Mouse (Mus musculus) megakaryocyte, adult 5-6 weeks (primary cell): Measurements from ENCODE around the gene Clcn3. TPM values are rescaled to one million over a fixed set of nuclear protein-coding genes. Genes with fewer than 3 reads are reported as not detected.

Experiments
- ATAC-seq: 2 replicates; pipeline ENCODE4 v1.8.0; 2016; ENCODE audit warnings: mild to moderate bottlenecking, inconsistent platforms; ENCODE audit not compliant: poor library complexity, severe bottlenecking
- total RNA-seq, 2 experiments: library from RNA; stranded (forward) in 1 of 2; stranded (reverse) in 1 of 2; fragments of 153-499, 151-499 nt in 1 of 2; fragments of 221-1000, 200-1000 nt in 1 of 2; gene quantifications; 2 replicates each; pipeline versions ENCODE4 v1.2.3 to v1.2.4; 2015 to 2017

Gene Clcn3
- total RNA-seq, 2 experiments from 2014 or later, result 17.9 to 21.1 TPM

- no peak for ATAC-seq
These were observed 104.5 kb downstream of the Clcn3 start for GRCm38 (mm10) chr8:60878617-60879016.

- peak; percentile 56 for ATAC-seq
These were observed 112.6 kb downstream of the Clcn3 start for GRCm38 (mm10) chr8:60870231-60871193.

- no peak for ATAC-seq
These were observed 113.3 kb downstream of the Clcn3 start for GRCm38 (mm10) chr8:60869761-60870160.

DNA sequence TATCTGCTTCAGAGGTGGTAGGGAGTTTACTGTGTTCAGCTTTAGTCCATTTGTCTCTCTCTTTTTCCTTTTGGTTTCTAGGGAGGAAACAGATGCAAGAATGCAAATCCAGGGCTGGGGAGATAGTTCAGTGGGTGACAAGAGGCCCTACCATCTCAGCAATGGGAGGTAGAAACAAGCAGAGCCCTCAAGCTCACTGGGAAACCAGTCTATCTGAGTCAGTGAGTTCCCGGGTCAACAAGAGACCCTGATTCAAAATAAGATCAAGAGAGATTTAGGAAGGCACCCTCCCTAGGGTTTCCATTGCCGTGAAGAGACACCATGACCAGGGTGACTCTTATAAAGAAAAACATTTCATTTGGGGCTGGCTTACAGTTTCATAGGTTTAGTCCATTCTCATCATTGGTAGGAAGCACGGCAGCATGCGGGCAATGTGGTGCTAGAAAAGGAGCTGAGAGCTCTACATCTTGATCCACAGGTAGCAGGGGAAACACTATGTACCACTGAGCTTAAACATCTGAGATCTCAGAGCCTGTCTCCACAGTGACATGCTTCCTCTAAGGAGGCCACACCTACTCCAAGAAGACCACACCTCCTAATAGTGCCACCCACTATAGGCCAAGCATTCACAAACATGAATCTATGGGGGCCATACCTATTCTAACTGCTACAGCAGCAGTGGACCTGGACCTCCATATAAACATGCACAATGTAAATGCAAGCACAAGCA is 114.7 kb downstream of the Clcn3 start:
- ATAC-seq, result no peak

DNA sequence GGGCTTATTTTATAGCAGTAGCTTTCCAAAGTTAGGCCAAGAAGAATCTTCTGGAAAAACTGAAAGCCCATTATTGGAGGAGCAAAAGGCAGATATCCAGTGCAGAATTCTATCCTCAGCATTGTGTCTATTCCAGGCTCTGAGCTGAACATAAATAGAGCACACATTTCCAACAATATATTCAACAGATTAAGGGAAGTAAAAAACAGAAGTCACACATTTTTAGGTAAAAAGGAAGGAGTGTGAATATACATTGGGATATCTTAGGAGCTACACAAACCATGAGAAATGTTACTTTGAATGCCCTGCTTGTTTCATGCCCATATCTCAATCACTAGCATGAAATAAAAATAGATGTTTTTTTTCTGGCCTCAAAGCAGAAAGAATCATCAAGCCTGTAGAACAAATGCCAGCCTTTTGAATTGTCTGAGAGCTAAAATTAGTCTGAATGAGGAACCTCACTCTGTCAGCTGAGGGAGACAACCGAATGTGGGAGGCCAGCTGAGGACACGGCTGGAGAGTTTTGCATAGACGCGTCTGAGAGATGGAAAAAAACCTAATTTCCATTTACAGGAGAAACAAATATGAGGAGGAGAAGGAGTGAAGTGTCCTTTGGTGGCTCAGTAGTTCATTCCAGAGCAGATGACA is 115.5 kb downstream of the Clcn3 start:
- ATAC-seq, result peak; percentile 62

DNA sequence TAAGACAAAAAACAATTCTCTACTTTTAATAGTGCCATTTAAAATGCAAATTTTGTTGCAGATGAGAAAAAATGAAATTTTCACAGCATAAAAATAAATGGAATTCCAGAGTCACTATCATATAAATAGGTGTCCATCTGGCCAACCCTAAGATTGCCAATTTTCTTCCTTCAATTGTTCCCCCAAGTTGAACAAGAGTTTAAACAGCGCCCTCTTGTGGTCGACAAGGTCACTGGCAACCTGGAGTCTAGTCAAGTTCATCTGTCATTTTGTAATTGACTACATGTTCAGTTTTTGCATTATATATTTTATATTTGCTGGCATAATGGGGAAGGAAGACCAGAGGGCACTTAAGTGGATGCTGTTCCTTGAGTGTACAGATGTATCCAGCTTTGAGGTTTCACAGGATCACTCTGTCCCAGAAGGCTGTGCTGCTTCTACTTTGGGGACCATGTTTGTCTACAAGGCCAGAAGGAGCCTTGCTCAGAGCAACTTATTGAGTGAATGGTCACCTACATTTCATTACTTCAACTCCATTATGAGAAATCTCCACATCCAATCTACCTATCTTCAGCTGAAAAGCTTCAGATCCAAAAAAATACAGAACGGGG is 117.5 kb downstream of the Clcn3 start:
- ATAC-seq, result peak; percentile 58; the same call in 1 of the 2 replicates

- ATAC-seq, result no peak
These were observed 118.2 kb downstream of the Clcn3 start for GRCm38 (mm10) chr8:60864875-60865274.

DNA sequence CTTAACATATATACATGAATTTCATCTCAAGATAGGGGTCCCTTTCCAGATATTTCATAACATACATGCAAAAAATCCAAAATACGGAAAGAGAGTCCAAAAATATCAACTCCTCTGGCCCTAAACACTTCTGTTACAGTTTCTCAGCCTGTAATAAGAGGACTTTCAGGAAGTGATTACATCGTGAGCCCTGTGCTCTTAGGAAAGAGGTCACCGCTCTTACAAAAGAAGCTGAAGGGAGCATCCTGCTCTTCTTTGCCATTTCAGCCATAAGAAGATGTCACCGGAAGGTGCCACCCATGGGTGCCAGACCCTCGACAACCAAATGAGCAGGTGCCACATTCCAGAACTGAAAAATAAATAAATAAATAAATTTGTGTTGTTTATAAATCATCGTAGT is 121.3 kb downstream of the Clcn3 start:
- ATAC-seq, result peak; percentile 84

- ATAC-seq, result no peak
These were observed 122.4 kb downstream of the Clcn3 start for GRCm38 (mm10) chr8:60860749-60861148.

Other genes starting within 250 kb of the Clcn3 start
- 123 and 134 TPM in 2 replicates for gene Hpf1, start 92.9 kb downstream of the Clcn3 start, total RNA-seq (2015)
- gene Hpf1, start 92.9 kb downstream of the Clcn3 start, total RNA-seq (2017), result 87.3 and 104 TPM in 2 replicates
- gene Nek1, start 9.9 kb upstream of the Clcn3 start, total RNA-seq (2015), result 4.4 and 5.4 TPM in 2 replicates
- gene Nek1, start 9.9 kb upstream of the Clcn3 start, total RNA-seq (2017), result 6.2 and 6.4 TPM in 2 replicates
- gene Sh3rf1, start 240.6 kb upstream of the Clcn3 start, total RNA-seq (2015), result 2.7 TPM in 2 replicates
- 1.8 and 2.6 TPM in 2 replicates for gene Sh3rf1, start 240.6 kb upstream of the Clcn3 start, total RNA-seq (2017)